Mouse (Mus musculus): ENCODE data around the gene Klf8. TPM values are rescaled to one million over a fixed set of nuclear protein-coding genes. Genes with fewer than 3 reads are reported as not detected.
A peak's percentile ranks its signal among the peaks of the same experiment; 100 is the strongest.
"Not testable (repeated sequence)": the region's sequence is repeated elsewhere in the genome, so short reads cannot be mapped to it uniquely, and the experiment has no call there.

The Klf8 gene
- 1 to 10 TPM; 5.3 to 5.8 TPM for total RNA-seq (2021)
- long read RNA-seq, experiment 1, partial matches to known transcripts = 0 of 2 reads
- long read RNA-seq, experiment 1, other reads (novel, unspliced or antisense) = 2 of 2 reads
- long read RNA-seq, experiment 2, partial matches to known transcripts = 1 of 2 reads
- long read RNA-seq, experiment 2, other reads (novel, unspliced or antisense) = 1 of 2 reads

GRCm38 (mm10) chrX:153237304-153237919, at the start of gene Klf8:
TSS of gene Klf8 (plus strand) at chrX:153237466.
- peak; percentile 3 to 28 for DNase-seq (ENCODE audit: low spot score in 2 of 2)

- DNase-seq (ENCODE audit: low spot score in 2 of 2) = not testable (repeated sequence)
Observed at GRCm38 (mm10) chrX:153199185-153199584, 38.1 kb upstream of the Klf8 start.

DNA sequence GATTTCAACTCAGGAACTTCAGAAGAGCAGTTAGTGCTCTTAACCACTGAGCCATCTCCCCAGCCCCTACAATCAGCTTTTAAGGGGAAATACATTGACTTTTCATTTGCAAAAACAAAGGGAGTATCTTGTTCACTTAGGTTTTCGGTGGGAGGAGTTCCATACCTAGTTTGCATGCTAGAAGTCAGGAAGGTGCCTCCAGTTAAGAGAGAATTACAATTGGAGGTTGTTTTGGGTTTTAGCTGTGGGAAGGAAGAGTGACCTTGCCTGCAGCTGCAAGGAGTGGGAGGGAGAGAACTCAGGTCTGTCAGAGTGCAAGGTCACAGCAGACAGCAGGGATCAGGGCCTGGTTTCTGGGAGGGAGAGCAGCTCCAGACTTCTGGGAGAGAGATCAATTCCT, 26.2 kb upstream of the Klf8 start:
- no peak for DNase-seq (ENCODE audit: low spot score in 2 of 2)

DNA sequence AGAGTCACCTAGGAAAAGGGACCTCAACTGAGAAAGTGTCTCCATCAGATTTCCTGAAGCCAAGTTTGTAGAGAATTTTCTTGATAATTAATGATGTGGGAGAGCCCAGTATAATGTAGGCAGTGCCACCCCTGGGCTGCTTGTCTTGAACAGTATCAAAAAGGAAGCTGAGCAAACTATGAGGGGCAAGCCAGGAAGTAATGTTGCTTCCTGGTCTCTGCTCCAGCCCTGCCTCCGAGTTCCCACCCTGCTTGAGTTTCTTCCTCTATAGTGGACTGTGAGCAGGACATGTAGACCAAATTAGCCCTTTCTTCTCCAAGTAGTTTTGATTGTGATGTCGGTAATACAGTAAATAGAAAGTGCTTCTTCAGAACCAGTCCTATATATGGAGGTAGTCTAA, 6.0 kb upstream of the Klf8 start:
- no peak for DNase-seq (ENCODE audit: low spot score in 2 of 2)

- DNase-seq (ENCODE audit: low spot score in 2 of 2) = no peak
Observed at GRCm38 (mm10) chrX:153233255-153233654, 4.0 kb upstream of the Klf8 start.

GRCm38 (mm10) chrX:153237920-153238504, 746 bp downstream of the Klf8 start:
- DNase-seq (ENCODE audit: low spot score in 2 of 2) = peak; percentile 4 to 30

GRCm38 (mm10) chrX:153254256-153254655, 17.0 kb downstream of the Klf8 start:
- DNase-seq (ENCODE audit: low spot score in 2 of 2) = no peak

DNA sequence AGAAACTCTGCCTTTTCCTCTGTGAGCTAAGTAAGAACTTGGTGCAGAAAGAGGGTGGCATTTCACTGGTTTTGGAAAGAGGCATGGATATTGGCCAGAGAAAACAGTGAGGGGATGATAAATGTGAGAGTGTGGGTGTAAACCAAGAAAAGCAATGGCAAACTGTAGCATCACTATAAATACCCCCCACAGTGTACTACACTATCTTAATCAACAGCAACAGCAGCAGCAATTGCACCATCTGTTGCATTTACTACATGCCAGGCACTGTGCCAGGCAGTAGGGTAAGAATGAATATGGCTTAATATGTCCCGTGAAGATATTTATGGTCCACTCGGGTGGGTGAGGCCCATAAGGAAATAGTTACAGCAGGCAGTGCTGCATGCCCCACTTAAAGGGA, 18.2 kb downstream of the Klf8 start:
- DNase-seq (ENCODE audit: low spot score in 2 of 2) = peak; percentile 5 to 17

- DNase-seq (ENCODE audit: low spot score in 2 of 2) = no peak
Observed at GRCm38 (mm10) chrX:153282185-153282584, 44.9 kb downstream of the Klf8 start.

DNA sequence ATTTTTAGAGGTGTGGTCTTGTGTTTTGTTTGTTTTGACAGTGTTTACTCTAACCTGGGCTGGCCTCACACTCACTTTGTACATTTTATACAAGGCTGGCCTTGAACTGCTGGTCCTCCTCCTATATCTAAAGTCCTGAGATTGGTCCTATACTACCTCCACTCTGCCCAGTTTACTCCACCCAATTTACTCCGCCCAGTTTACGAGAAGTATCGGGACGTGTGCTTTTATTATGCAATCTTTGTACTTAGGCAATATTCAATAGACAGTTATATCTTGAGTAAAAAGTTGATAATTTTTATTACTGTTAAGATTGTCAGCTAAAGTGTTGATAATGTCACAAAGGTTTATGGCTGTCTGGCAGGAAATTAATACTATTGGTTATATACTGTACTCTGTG, 74.1 kb downstream of the Klf8 start:
- DNase-seq (ENCODE audit: low spot score in 2 of 2) = no peak

DNA sequence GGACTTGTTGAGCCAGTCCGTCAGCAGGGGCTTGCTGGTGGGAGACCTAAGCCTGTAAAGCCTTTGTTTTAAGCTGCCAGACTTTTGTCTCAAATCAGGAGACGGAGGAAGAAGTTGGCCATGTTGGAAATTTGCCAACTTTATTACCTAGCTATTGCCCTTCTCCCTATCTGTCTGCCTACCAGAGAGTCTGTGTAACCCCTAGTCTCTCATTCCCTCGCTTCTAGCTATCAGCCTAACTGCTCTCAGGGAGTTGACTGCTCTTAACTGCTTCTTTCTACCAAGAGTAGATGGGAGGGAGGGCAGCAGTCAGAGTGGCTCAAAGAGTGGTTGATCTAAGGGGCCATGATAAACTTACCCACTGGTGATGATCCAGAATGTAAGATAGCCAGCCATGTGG, 85.8 kb downstream of the Klf8 start:
- no peak for DNase-seq (ENCODE audit: low spot score in 2 of 2)

GRCm38 (mm10) chrX:153334140-153334539, 96.9 kb downstream of the Klf8 start:
- not testable (repeated sequence) for DNase-seq (ENCODE audit: low spot score in 2 of 2)

GRCm38 (mm10) chrX:153359331-153360215, 122.3 kb downstream of the Klf8 start:
- peak; percentile 22 to 48 for DNase-seq (ENCODE audit: low spot score in 2 of 2)

DNA sequence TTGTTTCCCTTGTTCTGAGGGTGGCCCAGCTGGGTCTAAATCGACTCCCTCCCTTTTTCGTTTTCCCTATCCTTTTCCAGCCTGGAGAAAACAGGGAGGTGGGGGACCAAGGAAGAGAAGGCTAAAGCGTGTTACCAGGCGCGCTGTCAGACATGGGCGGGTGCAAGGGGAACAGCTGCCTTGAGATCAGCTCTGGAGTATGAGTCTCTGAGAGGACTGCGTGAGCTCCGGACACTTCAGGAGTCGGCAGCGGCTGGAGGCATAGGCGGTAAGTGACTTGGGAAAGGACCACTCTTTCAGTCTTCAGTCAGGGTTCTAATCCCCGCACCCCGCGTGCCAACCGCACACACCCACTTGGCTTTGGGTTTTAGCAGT, 122.9 kb downstream of the Klf8 start:
- DNase-seq (ENCODE audit: low spot score in 2 of 2) = peak in 1 of 2 experiments; percentile 5

GRCm38 (mm10) chrX:153360666-153361269, 123.5 kb downstream of the Klf8 start:
- DNase-seq (ENCODE audit: low spot score in 2 of 2) = no peak

DNA sequence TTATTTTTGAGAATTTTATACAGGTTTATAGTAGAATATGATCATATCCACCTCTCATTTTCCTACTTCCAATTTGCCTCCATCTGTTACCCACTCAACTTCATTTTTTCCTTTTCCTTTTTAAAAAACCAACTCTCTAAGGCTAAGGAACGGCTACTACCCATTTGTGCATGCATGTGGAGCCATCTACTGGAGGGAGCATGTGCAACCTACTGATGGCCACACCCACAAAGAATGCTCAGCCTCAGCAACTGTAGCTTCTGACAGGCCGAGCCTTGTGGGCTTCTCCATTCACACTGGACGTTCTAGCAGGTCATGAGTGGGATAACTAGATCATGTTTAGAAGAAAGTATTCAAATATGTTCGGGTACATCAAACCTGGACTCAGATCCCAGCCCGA, 129.5 kb downstream of the Klf8 start:
- peak; percentile 29 to 42 for DNase-seq (ENCODE audit: low spot score in 2 of 2)

- DNase-seq (ENCODE audit: low spot score in 2 of 2) = no peak
Observed at GRCm38 (mm10) chrX:153369780-153370179, 132.5 kb downstream of the Klf8 start.

GRCm38 (mm10) chrX:153375105-153375504, 137.8 kb downstream of the Klf8 start:
- DNase-seq (ENCODE audit: low spot score in 2 of 2) = no peak

DNA sequence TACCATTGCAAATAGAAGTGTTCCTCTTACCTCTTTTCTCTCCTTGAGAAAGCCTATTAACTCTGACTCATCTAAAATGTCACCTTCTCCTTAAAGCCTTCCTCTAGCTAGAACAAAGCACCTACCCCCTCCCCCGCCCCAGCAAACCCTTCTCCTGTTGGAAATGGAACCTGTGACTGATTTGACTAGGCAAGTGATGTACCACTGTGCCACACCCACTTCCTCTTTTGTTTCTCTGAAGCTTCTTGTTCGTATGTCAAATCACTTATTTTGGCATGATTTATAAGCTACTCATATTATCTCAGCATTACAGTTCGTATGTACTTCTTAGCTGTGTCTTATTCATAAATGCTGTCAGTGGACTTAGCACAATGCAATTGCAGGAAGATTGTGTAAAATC, 144.5 kb downstream of the Klf8 start:
- no peak for DNase-seq (ENCODE audit: low spot score in 2 of 2)

DNA sequence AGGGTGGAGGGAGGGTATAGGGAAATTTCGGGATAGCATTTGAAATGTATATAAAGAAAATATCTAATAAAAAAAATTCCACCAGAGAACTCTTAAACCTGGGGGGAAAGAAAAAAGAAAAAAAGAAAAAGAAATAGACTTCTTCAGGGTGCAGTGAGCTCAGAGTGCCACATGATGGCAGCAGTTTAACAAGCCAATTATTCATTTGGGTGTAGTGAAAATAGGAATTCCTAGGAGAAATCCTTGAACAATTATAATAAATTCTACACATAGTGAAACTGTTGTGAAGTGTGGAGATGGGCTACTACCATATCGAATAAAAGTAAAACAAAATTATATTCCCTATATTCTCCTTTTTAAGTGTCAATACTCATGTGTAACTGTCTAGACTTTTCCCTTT, 152.0 kb downstream of the Klf8 start:
- no peak for DNase-seq (ENCODE audit: low spot score in 2 of 2)

GRCm38 (mm10) chrX:153417067-153417466, 179.8 kb downstream of the Klf8 start:
- no peak for DNase-seq (ENCODE audit: low spot score in 2 of 2)
